Mouse (Mus musculus) midbrain, embryonic 16.5 days (tissue): ENCODE results near the gene Ifna6. TPM values are rescaled to one million over a fixed set of nuclear protein-coding genes. Genes with fewer than 3 reads are reported as not detected.
"Not testable (repeated sequence)": the region's sequence is repeated elsewhere in the genome, so short reads cannot be mapped to it uniquely, and the experiment has no call there.

Experiments used
- ATAC-seq: fragments of 200-750 bp; cut with Nextera tagmentation; 2 replicates; pipeline ENCODE4 v1.8.0; 2017; ENCODE audit warnings: moderate TSS enrichment
- H3K27ac ChIP-seq: fragments of 300-500 bp; sonication (generic); 2 replicates; pipeline ENCODE4 v1.5.1; 2014; ENCODE audit warnings: mild to moderate bottlenecking, low read length, mixed read lengths
- H3K27me3 ChIP-seq: fragments of 300-500 bp; sonication (generic); 2 replicates; pipeline ENCODE4 v1.6.1; 2014; ENCODE audit warnings: low read depth, low read length, mixed read lengths; ENCODE audit not compliant: control insufficient read depth, insufficient read depth
- H3K36me3 ChIP-seq: fragments of 300-500 bp; sonication (generic); 2 replicates; pipeline ENCODE4 v1.6.1; 2014; ENCODE audit warnings: mild to moderate bottlenecking, low read length, moderate library complexity, mixed read lengths; ENCODE audit not compliant: control insufficient read depth, insufficient read depth
- H3K4me1 ChIP-seq: fragments of 300-500 bp; sonication (generic); 2 replicates; pipeline ENCODE4 v1.6.1; 2014; ENCODE audit warnings: mild to moderate bottlenecking, low read length, mixed read lengths; ENCODE audit not compliant: control insufficient read depth, insufficient read depth
- H3K4me2 ChIP-seq: fragments of 300-500 bp; sonication (generic); 2 replicates; pipeline ENCODE4 v1.6.1; 2014; ENCODE audit warnings: mild to moderate bottlenecking, low read length, mixed read lengths
- H3K4me3 ChIP-seq: fragments of 300-500 bp; sonication (generic); 2 replicates; pipeline ENCODE4 v1.5.1; 2014; ENCODE audit warnings: low read depth, mild to moderate bottlenecking, low read length, moderate library complexity, mixed read lengths
- H3K9ac ChIP-seq: fragments of 300-500 bp; sonication (generic); 2 replicates; pipeline ENCODE4 v1.6.1; 2014; ENCODE audit warnings: low read depth, low read length, mixed read lengths
- H3K9me3 ChIP-seq: fragments of 300-500 bp; sonication (generic); replicated peaks from 2 replicates; pipeline ENCODE4 v1.6.1; 2014; ENCODE audit warnings: mild to moderate bottlenecking, low read length, mixed read lengths; ENCODE audit not compliant: control insufficient read depth, poor library complexity, severe bottlenecking
- whole genome bisulfite sequencing: fragments of 180-500 bp; shearing (Covaris S2); extraction: QIAGEN DNeasy Blood & Tissue Kit; methylation state at CpG from one replicate; pipeline ENCODE4 v1.1.7; 2014; 5-methylcytosine and 5-hydroxymethylcytosine counted together
- polyA plus RNA-seq: library from polyadenylated mRNA; unstranded; fragments of >200 nt; fragmentation: Nextera tagmentation; extraction: Ambion mirVana; gene quantifications from 2 replicates; pipeline ENCODE4 v1.2.1, GENCODE M21; 2015

The Ifna6 gene
- polyA plus RNA-seq, 1 experiment from 2014 or later: not detected

DNA sequence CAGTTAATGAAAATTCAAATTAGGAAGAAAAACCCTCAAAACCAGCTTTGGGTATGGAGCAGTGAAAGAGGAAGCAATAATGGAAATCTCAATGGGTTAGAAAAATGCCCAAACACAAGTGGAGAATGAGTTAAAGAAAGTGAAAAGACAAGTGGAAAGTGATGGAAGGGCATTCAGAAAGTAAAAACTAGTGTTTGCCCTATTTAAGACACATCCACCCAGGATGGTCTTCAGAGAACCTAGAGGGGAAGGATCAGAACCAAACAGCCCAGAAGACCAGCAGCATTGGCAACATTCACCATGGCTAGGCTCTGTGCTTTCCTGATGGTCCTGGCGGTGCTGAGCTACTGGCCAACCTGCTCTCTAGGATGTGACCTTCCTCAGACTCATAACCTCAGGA lies 8.0 kb downstream of the Ifna6 start, which contains the start of gene Ifna5:
TSS of gene Ifna5 (plus strand) at position 301 of the 400 bp plus-strand sequence.
- not testable (repeated sequence) for H3K9me3 ChIP-seq, H3K4me2 ChIP-seq, H3K4me1 ChIP-seq, H3K27me3 ChIP-seq, H3K9ac ChIP-seq, H3K4me3 ChIP-seq, ATAC-seq, H3K36me3 ChIP-seq, H3K27ac ChIP-seq
- 94% methylated on average over 1 of the region's 1 CpGs for WGBS

DNA sequence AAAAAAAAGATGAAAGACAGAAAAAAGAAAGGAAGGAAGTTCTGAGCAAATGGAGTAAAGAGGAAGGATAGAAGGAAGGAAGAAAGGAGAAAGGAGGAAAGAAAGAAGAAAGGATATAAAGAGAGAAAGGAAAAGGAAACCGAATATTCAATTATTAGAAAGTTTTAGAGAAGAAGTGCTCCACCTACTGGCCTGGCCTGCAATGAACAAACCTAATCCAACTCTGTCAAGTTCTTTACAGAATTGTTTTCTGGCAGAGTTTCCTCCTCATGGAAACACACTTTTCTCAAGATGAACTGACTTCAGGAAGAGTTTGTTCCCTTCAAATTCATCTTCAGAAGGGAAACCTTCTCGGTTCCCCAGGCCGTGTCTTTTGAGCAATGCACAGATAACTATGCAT lies 11.6 kb downstream of the Ifna6 start:
- ATAC-seq: no peak

DNA sequence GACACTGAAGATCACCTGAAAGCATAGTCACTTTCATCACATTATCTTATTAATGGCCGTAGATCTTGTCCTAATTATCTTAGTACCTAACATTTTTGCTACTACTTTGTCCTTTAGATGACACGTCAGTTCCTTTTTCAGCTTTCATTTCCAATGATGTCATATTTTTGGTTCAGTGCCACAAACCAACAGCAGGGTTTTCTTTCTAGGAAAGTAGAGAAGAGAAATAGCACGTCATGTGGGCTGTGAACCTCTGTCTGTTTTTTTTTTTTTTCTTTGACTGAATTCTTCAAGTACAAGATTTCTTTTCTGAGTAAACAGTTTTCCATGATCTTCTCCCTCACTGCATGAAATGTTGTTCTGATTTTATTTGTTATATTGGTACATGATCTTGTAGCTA lies 12.8 kb downstream of the Ifna6 start:
- Histone ChIP-seq H3K9ac (no peak overlapping the region), H3K27ac (no peak overlapping the region), H3K4me3 (no peak overlapping the region), H3K27me3 (no peaks in the 10 kb centered on the region), H3K36me3 (no peaks in the 10 kb centered on the region), H3K4me1 (no peaks in the 10 kb centered on the region), H3K4me2 (no peak overlapping the region), H3K9me3 (no peaks in the 10 kb centered on the region)
- 84% methylated on average over 3 of the region's 3 CpGs for WGBS
- ATAC-seq: no peak

More for the DNA sequence above, 11.6 kb downstream of the Ifna6 start:
- Histone ChIP-seq H3K4me1 (no peaks in the 10 kb centered on the region), H3K9ac (no peak overlapping the region), H3K4me2 (no peak overlapping the region), H3K4me3 (no peak overlapping the region), H3K27ac (no peak overlapping the region), H3K36me3 (no peaks in the 10 kb centered on the region), H3K27me3 (no peaks in the 10 kb centered on the region), H3K9me3 (no peaks in the 10 kb centered on the region)
- WGBS: 43% methylated on average over 3 of the region's 3 CpGs

DNA sequence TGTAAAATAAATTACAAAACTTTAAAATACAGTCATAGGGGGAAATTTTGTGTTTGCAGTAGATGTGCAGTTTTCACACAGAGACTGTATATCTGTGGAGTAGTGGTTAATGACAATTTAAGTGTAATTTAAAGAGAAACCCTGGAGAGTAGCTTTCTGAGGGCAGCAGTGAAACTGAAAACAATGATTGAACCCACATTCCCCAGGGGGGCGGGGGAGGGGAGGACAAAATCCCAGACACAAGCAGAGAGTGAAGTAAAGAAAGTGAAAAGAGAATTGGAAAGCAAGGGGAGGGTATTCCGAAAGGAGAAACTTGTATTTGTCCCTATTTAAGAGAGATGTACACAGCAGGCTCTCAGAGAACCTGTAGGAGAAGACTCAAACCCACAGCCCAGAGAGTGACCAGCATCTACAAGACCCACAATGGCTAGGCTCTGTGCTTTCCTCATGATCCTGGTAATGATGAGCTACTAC lies 14.3 kb downstream of the Ifna6 start, which contains the start of gene Ifna4:
TSS of gene Ifna4 (plus strand) at position 424 of the 474 bp plus-strand sequence.
- Histone ChIP-seq H3K4me2 (no peak within 1 kb of the TSS), H3K4me1 (no peaks in the 10 kb centered on the region), H3K9me3 (no peaks in the 10 kb centered on the region), H3K27me3 (no peaks in the 10 kb centered on the region), H3K27ac (no peak within 1 kb of the TSS), H3K36me3 (no peaks in the 10 kb centered on the region), H3K4me3 (no peak within 1 kb of the TSS), H3K9ac (no peak within 1 kb of the TSS)
- WGBS: 50% methylated on average over 2 of the region's 2 CpGs
- ATAC-seq: no peak

DNA sequence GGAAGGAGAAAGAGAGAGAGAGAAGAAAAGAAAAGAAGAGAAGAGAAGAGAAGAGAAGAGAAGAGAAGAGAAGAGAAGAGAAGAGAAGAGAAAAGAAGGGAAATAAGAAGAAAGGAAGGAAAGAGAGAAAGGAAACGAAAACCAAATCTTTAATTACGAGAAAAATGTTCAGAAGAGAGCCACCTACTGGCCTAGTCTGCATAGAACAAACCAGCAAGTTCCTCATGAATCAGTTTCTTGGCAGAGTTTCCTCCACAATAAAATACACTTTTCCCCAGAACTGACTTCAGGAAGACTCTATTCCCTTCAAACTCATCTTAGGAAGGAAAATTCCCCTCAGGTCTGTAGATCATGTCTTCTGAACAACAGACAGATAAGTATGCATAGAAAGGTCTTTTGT lies 18.1 kb downstream of the Ifna6 start:
- Histone ChIP-seq H3K9me3 (no peaks in the 10 kb centered on the region), H3K4me2 (no peak overlapping the region), H3K4me1 (no peaks in the 10 kb centered on the region), H3K27ac (no peak overlapping the region), H3K36me3 (no peaks in the 10 kb centered on the region), H3K27me3 (no peaks in the 10 kb centered on the region), H3K9ac (no peak overlapping the region), H3K4me3 (no peak overlapping the region)
- WGBS: 50% methylated on average over 2 of the region's 2 CpGs
- no peak for ATAC-seq

DNA sequence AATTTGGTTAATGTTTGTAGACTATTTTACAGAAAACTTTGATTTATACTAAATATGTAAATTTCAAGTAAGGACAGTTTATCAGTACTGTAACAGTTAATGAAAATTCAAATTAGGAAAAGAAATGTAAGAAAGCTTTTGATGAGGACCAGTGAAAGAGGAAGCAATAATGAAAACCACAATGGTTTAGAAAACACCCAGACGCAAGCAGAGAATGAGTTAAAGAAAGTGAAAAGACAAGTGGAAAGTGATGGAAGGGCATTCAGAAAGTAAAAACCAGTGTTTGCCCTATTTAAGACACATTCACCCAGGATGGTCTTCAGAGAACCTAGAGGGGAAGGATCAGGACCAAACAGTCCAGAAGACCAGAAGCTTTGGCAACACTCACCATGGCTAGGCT lies 22.5 kb downstream of the Ifna6 start, which contains the start of gene Ifna1:
TSS of gene Ifna1 (plus strand) at position 390 of the 400 bp plus-strand sequence.
- 76% methylated on average over 1 of the region's 1 CpGs for WGBS
- Histone ChIP-seq H3K27ac (no peak within 1 kb of the TSS), H3K4me3 (no peak within 1 kb of the TSS), H3K9me3 (no peaks in the 10 kb centered on the region), H3K4me1 (no peaks in the 10 kb centered on the region), H3K27me3 (no peaks in the 10 kb centered on the region), H3K4me2 (no peak within 1 kb of the TSS), H3K9ac (no peak within 1 kb of the TSS), H3K36me3 (no peaks in the 10 kb centered on the region)
- no peak for ATAC-seq

DNA sequence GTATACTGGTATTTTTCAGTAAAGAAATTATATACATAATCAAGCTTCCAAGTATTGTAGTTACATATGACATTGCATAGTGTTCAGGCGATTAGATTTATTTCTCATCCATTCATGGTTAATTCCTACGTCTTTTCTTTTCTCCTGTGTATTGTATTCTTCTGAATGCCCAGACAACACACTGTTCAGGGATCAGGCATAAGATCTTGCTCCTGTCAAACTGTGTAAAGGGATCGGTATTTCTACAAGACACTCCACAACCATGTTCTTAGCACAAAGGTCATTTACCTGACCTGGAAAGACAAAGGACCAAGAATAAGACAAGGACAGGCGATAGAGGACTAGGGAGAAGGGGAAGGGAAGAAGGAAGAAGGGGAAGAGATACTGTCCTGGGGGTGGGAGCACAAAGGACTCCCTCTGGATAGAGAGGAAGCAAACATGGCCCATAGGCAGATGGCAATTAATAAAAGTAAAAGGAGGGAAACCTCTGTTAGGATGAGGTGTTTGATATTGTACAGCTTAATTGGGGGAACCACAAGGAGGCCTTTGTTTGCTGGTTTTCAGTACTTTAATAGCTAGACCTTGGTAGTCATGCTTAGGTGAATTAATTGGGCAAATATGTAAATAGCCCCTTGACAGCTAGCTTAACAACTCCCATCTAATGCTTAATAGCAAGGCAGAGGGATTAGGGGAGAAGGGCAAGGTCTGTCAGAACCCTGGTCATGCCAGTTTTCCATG lies 24.0 kb downstream of the Ifna6 start:
- no peak overlapping the region for H3K4me2 ChIP-seq
- H3K9me3 ChIP-seq: no peaks in the 10 kb centered on the region
- no peak overlapping the region for H3K9ac ChIP-seq
- no peaks in the 10 kb centered on the region for H3K27me3 ChIP-seq
- 22% methylated on average over 4 of the region's 4 CpGs for WGBS
- no peaks in the 10 kb centered on the region for H3K4me1 ChIP-seq
- no peak for ATAC-seq
- no peak overlapping the region for H3K27ac ChIP-seq
- no peaks in the 10 kb centered on the region for H3K36me3 ChIP-seq
- H3K4me3 ChIP-seq: no peak overlapping the region

DNA sequence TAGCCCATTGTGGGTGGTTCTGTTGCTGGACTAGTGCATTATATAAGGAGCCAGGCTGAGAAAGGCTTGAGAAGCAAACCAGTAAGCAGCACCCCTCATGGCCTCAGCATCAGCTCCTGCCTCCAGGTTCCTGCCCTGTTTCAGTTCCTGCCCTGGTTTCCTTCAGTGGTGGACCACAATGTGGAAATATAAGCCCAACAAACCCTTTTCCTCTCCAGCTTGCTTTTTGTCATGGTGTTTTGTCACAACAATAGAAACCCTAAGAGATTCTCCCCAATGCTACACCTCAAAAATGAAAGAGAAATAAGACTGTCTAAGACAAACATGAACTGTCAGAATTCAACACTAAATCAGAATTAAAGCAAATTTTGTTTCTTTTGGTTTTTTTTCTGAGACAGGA lies 32.0 kb downstream of the Ifna6 start:
- H3K4me3 ChIP-seq: no peak overlapping the region
- no peak overlapping the region for H3K27ac ChIP-seq
- no peak for ATAC-seq
- no peak overlapping the region for H3K9ac ChIP-seq
- H3K27me3 ChIP-seq: no peaks in the 10 kb centered on the region
- H3K36me3 ChIP-seq: no peaks in the 10 kb centered on the region
- H3K4me2 ChIP-seq: no peak overlapping the region
- no peaks in the 10 kb centered on the region for H3K9me3 ChIP-seq
- no peaks in the 10 kb centered on the region for H3K4me1 ChIP-seq

DNA sequence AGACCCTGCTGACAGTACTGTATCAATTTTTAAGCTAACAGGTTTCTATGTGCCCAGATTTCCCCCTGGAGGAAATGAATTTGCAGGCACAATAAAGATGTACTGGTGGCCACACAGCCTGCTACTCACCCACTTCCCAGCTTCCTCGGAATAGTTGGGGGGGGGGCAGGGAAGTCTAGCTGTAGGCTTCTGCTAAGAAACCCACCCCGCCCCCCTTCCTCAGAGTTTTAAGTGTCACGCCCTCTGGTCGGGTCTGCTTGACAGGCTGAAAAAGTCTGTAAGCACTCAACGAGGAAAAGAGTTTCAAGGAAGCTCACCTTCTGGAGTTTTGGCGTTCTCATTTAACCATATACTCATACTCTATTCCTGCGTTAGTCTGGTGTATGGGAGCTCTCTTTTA lies 36.1 kb downstream of the Ifna6 start:
- Histone ChIP-seq H3K27me3 (no peaks in the 10 kb centered on the region; the same call in 1 of the 2 replicates), H3K9ac (no peak overlapping the region), H3K9me3 (no peaks in the 10 kb centered on the region), H3K27ac (no peak overlapping the region), H3K4me3 (no peak overlapping the region), H3K4me1 (peaks cover 8% of the 10 kb centered on the region), H3K4me2 (no peak overlapping the region), H3K36me3 (no peaks in the 10 kb centered on the region)
- WGBS: 5% methylated on average over 7 of the region's 7 CpGs
- no peak for ATAC-seq
